Mouse (Mus musculus) midbrain, postnatal 0 days (tissue): ENCODE measurements around the gene Rhoh. TPM values are rescaled to one million over a fixed set of nuclear protein-coding genes. Genes with fewer than 3 reads are reported as not detected.

Source experiments
- ATAC-seq: fragments of 200-750 bp; cut with Nextera tagmentation; 2 replicates; pipeline ENCODE4 v1.8.0; 2017; ENCODE audit warnings: moderate number of reproducible peaks, mild to moderate bottlenecking, moderate TSS enrichment, moderate library complexity; ENCODE audit not compliant: low FRiP score
- DNase-seq: peaks from one replicate; pipeline ENCODE4 v3.0.0-alpha.2; 2015; ENCODE audit warnings: low spot score
- H3K27ac ChIP-seq: fragments of 300-500 bp; sonication (generic); 2 replicates; pipeline ENCODE4 v1.5.1; 2014; ENCODE audit warnings: low read depth, mild to moderate bottlenecking, low read length, mixed read lengths
- H3K27me3 ChIP-seq: fragments of 300-500 bp; sonication (generic); 2 replicates; pipeline ENCODE4 v1.6.1; 2014; ENCODE audit warnings: low read length, control low read depth, mixed read lengths; ENCODE audit not compliant: insufficient read depth
- H3K36me3 ChIP-seq: fragments of 300-500 bp; sonication (generic); 2 replicates; pipeline ENCODE4 v1.6.1; 2014; ENCODE audit warnings: low read length, control low read depth, mixed read lengths; ENCODE audit not compliant: insufficient read depth
- H3K4me1 ChIP-seq: fragments of 300-500 bp; sonication (generic); 2 replicates; pipeline ENCODE4 v1.6.1; 2014; ENCODE audit warnings: mild to moderate bottlenecking, control low read depth, antibody characterized with exemption, low read length, mixed read lengths; ENCODE audit not compliant: insufficient read depth
- H3K4me2 ChIP-seq: fragments of 300-500 bp; sonication (generic); 2 replicates; pipeline ENCODE4 v1.6.1; 2014; ENCODE audit warnings: low read depth, mild to moderate bottlenecking, low read length, mixed read lengths; ENCODE audit not compliant: poor library complexity, severe bottlenecking
- H3K4me3 ChIP-seq: fragments of 300-500 bp; sonication (generic); 2 replicates; pipeline ENCODE4 v1.5.1; 2014; ENCODE audit warnings: low read depth, mild to moderate bottlenecking, low read length, moderate library complexity
- H3K9ac ChIP-seq: fragments of 300-500 bp; sonication (generic); replicated peaks from 2 replicates; pipeline ENCODE4 v1.6.1; 2014; ENCODE audit warnings: mild to moderate bottlenecking, low read length, moderate library complexity, mixed read lengths; ENCODE audit not compliant: poor library complexity, severe bottlenecking
- H3K9me3 ChIP-seq: fragments of 300-500 bp; sonication (generic); 2 replicates; pipeline ENCODE4 v1.6.1; 2016; ENCODE audit warnings: low read length, control low read depth
- CTCF ChIP-seq: IDR thresholded peaks from 2 replicates; pipeline ENCODE4 v1.5.1; 2016; ENCODE audit warnings: antibody characterized with exemption, mild to moderate bottlenecking
- WGBS: fragments of 180-500 bp; shearing (Covaris S2); extraction: QIAGEN DNeasy Blood & Tissue Kit; methylation state at CpG from one replicate; pipeline ENCODE4 v1.1.7; 2014; 5-methylcytosine and 5-hydroxymethylcytosine counted together
- polyA plus RNA-seq: library from polyadenylated mRNA; unstranded; fragments of >200 nt; fragmentation: Nextera tagmentation; extraction: Ambion mirVana; gene quantifications from 2 replicates; pipeline ENCODE4 v1.2.1, GENCODE M21; 2015
- total RNA-seq: library from RNA; depleted of rRNA; stranded (reverse); fragments of >200 nt; gene quantifications from 2 replicates; pipeline ENCODE4 v1.2.3, GENCODE M21; 2014

The Rhoh gene
- total and polyA plus RNA-seq, 2 experiments from 2014 or later, result 0.33 to 0.51 TPM

DNA sequence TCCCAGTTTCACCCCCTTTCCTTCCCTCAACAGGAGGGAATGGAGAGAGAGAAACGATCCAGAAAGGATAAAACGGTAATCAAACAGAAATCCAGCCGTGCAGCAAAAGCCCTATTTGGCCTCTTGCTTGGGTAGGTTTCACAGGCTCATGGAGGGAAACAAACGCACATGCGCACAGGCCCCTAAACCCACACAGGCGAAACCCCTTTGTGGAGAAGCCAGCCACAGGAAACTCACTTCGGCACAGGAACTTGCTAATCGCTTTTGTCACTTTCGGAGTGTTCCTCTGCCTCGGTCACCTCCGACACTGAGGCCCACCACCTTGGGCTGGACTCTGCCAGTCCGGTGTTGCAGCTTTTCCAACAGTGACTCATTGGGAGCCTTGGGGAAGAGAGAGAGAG is 2.3 kb downstream of the Rhoh start:
- Histone ChIP-seq H3K9ac (no peak overlapping the region), H3K27me3 (no peaks in the 10 kb centered on the region), H3K4me1 (no peaks in the 10 kb centered on the region), H3K9me3 (no peaks in the 10 kb centered on the region), H3K4me2 (no peak overlapping the region), H3K27ac (no peak overlapping the region), H3K36me3 (no peaks in the 10 kb centered on the region), H3K4me3 (no peak overlapping the region)
- ATAC-seq (no peak), DNase-seq (no peak)
- TF ChIP-seq CTCF, result no peak
- WGBS, result 86% methylated on average over 12 of the region's 12 CpGs

DNA sequence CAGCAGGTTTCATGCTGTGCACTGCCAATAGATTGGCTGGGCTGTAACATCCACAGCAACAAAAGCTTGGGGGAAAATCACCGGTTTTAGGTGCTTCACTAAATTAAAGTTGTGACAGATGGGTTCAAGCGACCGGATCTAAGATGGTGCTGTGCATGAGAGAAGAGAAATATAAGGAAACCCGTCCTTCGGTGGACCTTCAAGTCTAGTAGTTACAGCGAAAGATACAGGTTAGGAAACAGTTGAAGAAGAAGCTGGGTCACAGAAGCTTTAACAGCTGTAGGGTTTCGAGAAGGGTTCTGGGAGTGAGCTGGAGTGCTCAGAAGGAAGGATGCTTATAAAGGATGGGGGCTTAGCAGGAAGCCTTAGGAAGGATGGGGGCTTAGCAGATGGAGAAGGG is 3.5 kb downstream of the Rhoh start:
- Histone ChIP-seq H3K27ac (no peak overlapping the region), H3K9ac (no peak overlapping the region), H3K4me2 (no peak overlapping the region), H3K36me3 (no peaks in the 10 kb centered on the region), H3K4me1 (no peaks in the 10 kb centered on the region), H3K4me3 (no peak overlapping the region), H3K27me3 (no peaks in the 10 kb centered on the region), H3K9me3 (no peaks in the 10 kb centered on the region)
- 94% methylated on average over 7 of the region's 7 CpGs for WGBS
- ATAC-seq (no peak), DNase-seq (no peak)
- TF ChIP-seq CTCF, result no peak

DNA sequence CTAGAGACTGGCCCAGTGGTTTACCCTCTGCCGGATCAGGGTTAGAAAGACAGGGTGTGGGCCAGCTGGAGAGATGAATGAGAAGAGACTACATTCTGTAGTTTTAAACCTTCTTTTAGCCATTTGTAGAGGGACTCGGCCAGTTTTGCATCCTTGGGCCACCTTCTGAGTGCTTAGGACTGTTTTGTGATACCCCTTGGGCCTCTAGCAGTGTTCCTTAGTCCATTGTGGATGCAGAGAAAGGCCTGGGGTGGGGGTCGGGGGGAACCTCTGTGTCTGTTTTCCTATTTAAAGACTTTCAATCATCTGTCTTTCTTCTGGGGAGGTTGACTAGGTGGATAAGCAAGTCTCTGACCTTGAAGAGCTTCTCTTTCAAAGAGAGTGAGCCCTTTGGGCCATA is 3.9 kb downstream of the Rhoh start:
- Histone ChIP-seq H3K4me1 (no peaks in the 10 kb centered on the region), H3K4me2 (no peak overlapping the region), H3K4me3 (no peak overlapping the region), H3K9ac (no peak overlapping the region), H3K27me3 (no peaks in the 10 kb centered on the region), H3K36me3 (no peaks in the 10 kb centered on the region), H3K9me3 (no peaks in the 10 kb centered on the region), H3K27ac (no peak overlapping the region)
- ATAC-seq, result no peak
- no peak for DNase-seq
- TF ChIP-seq CTCF, result no peak
- WGBS, result 79% methylated on average over 3 of the region's 3 CpGs

DNA sequence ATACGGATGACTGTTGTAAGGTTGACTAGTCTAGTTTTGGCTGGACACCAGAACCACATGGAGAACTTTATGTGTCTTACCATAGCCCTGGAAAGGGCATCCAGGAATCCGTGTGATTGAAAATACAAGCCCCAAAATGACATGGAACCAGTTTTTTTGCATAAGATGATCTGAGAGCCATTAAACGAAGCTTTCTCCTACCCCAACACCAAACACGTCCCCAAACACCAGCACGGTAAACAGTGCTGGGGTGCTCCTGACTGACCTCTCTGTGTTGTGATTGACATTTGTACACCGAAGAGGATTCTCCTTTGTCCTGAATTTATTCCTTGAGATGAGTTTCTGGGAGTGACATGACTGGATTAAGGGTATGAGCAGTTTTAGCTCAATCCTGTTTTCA is 5.6 kb downstream of the Rhoh start:
- Histone ChIP-seq H3K36me3 (no peaks in the 10 kb centered on the region), H3K4me3 (no peak overlapping the region), H3K9me3 (no peaks in the 10 kb centered on the region), H3K9ac (no peak overlapping the region), H3K4me1 (no peaks in the 10 kb centered on the region), H3K27me3 (no peaks in the 10 kb centered on the region), H3K4me2 (no peak overlapping the region), H3K27ac (no peak overlapping the region)
- no peak for TF ChIP-seq CTCF
- WGBS, result 92% methylated on average over 6 of the region's 6 CpGs
- ATAC-seq (no peak), DNase-seq (no peak)

DNA sequence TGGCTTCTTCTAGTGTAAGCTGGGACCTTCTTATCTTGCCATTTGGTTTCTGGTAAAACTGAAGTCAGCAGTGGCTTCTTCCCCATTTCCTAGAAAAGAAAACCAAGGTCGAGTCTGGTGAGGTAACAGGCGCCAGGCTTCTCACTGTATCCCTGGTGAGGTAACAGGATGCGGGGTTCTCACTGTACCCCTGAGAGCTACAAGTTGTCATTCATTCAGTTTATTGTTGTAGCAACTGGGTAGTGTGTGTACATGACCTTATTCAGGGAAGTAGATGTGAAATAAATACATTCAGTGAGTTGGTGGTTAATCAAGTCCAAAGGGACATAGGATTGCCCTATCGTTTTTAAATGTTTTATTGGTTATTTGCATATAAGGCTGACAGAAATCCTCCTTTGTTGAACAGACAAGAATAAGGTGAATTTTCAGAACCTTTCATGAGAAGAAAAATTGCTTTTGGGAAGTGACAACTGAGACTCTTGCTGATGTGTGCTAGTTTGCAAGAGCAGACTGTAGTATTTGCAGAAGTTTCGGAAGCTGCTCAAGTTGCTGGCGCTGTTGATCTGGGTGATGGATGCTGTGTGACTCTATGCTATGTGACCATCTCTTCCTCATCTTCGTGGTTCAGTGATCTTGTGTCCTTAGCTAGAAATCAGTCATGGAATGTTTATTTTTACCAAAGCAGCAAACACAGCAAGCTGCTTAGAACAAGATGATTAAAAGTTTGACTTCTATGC is 6.5 kb downstream of the Rhoh start:
- no peak overlapping the region for H3K4me2 ChIP-seq
- ATAC-seq (no peak), DNase-seq (no peak)
- no peaks in the 10 kb centered on the region for H3K9me3 ChIP-seq
- WGBS, result 88% methylated on average over 7 of the region's 7 CpGs
- H3K36me3 ChIP-seq, result no peaks in the 10 kb centered on the region
- H3K4me1 ChIP-seq, result no peaks in the 10 kb centered on the region
- no peaks in the 10 kb centered on the region for H3K27me3 ChIP-seq
- TF ChIP-seq CTCF, result no peak
- H3K4me3 ChIP-seq, result no peak overlapping the region
- H3K9ac ChIP-seq, result no peak overlapping the region
- H3K27ac ChIP-seq, result no peak overlapping the region

DNA sequence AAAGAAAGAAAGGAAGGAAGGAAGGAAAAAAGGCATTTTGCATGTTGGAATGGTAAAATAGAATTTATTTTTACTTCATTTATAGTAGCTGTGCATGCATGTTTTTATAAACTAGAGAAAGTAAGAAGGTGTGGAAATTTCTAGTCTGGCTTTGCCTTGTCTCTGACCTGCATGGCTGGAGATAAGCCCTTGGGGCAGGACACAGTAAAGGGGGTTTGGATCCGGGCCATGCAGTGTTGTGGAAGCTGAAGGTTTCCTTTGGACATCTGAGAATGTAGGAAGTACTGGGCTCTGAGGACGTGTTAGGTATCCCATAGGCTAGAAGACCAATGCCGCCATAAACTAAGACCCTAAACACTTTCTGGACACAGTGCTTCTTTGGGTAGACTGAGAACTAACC is 7.4 kb downstream of the Rhoh start:
- 74% methylated on average over 3 of the region's 3 CpGs for WGBS
- TF ChIP-seq CTCF, result no peak
- H3K4me2 ChIP-seq, result no peak overlapping the region

More for the DNA sequence above, 7.4 kb downstream of the Rhoh start:
- Histone ChIP-seq H3K27ac (no peak overlapping the region), H3K4me3 (no peak overlapping the region), H3K4me1 (no peaks in the 10 kb centered on the region), H3K9ac (no peak overlapping the region), H3K9me3 (no peaks in the 10 kb centered on the region), H3K27me3 (no peaks in the 10 kb centered on the region), H3K36me3 (no peaks in the 10 kb centered on the region)
- no peak for ATAC-seq
- DNase-seq, result no peak
